Mouse (Mus musculus) kidney, adult 18-20 months (tissue): ENCODE results near the gene C1qtnf12.

Source experiments
- DNase-seq: peaks from one replicate; pipeline ENCODE4 v3.0.0; 2021

C1qtnf12 gene

DNA sequence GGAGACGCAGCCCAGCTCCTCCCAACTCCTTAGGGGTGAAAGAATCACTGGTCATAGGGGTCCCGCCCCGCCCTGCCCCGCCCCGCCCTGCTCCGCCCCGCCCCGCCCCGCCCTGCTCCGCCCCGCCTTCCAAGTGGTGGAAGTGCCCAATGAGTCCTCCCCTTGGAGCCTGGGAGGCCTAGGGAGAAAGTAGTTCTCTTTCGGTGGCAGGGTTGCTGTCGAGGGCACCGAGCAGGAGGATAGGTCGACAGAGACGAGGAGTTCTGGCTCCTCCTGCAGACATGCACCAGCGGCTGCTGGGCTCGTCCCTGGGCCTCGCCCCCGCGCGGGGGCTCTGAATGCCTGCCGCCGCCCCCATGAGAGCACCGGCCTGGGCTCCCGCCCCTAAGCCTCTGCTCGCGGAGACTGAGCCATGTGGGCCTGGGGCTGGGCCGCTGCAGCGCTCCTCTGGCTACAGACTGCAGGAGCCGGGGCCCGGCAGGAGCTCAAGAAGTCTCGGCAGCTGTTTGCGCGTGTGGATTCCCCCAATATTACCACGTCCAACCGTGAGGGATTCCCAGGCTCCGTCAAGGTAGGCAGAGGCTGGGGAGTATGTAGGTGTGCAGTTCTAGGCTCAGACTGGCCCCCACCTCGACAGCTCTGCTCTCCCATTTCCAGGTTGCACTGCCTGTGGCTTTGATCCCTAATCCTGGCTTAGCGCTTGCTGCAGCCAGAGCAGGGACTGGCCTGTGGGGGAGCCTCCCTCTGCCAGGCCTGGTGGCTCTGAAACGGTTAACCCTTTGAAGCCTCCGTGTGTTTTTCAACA is at the start of gene C1qtnf12:
C1qtnf12 (plus strand) TSS at position 152 of the 805 bp plus-strand sequence.
- DNase-seq, result peak; percentile 71

DNA sequence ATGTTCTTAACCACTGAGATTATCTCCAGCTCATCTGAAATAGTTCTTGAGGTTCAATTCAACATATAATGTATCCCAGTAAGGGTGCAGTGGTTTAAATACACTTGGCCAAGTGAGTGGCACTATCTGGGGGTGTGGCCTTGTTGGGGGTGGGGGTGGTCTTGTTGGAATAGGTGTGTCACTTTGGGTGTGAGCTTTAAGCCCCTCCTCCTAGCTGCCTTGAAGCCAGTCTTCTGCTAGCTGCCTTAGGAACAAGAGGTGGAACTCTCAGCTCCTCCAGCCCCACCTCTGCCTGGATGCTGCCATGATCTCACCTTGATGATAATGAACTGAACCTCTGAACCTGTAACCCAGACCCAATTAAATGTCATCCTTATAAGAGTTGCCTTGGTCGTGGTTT is 30.1 kb upstream of the C1qtnf12 start:
- no peak for DNase-seq

DNA sequence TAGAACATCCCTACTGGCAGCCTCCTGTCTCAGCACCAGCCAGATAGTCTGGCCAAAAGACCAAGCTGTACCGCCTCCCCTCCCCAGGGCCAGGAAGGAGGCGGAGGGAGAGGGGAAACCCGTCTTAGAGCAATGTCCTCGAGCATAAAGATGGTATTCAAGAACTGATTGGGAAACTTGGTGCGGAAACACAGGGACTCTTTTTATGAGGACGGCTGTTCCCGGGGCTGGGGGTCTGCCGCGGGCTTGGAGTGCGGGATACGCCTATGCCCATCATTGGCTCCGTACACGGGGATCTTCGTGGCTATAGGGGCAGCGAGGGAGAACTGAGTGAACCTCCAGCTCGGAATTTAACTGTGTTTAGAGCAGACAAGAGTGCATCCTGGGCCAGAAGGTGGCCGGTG is 19.1 kb upstream of the C1qtnf12 start:
- no peak for DNase-seq

DNA sequence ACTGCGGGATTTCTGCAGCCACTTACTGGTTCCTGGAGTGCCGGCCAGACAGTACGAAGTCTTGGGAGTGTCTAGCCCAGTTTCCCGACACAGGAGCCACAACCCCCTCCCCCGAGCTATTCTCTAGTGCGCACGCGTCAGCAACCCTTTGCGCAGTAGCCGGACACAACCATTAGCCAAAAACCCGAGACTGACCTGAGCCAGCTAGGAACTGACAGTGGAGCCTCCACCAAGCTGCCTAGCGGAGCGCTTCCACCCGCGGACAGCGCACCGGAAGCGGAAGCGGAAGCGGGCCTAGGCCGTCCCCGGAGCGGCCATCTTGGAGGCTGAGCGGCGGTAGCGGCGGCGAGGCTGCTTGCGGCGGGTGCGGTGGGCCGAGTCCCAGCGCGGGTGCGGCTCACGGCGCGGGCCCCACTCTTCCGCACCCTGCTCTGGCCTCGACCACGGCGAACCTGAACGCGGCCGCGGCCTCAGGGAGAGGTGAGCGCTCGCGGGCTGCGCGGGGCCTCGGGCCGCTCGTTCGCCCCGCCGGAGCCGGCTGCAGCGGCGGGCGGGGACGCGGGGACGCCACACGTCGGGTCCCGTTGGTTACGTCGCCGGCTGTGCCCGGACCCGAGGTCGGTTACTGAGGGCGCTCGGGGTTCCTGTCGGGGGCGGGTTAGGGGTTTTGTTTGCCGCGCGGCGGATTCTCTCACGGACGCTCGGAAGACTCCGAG is 18.4 kb upstream of the C1qtnf12 start, which contains the start of gene Ube2j2:
Ube2j2 (plus strand) TSS at position 298 of the 716 bp plus-strand sequence.
- peak; percentile 98 for DNase-seq

DNA sequence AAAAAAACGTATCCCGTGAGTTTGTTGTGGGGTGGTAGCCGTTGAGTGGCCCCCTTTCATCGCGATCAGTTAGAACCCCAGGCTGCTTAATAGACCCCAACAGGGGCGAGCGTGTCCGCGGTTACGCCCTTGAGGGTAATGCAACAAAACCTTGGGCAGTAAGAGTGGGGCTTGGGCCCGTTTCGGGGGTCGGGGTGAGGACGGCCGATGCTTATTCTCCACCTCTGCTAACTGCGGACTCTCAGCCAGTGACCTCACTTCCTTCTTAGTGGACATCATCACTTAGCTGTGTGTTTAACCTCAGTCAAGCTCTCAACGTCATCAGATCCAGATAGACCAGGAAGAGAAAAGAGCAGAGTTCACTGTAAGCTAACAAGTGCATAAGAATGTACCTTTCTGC is 17.8 kb upstream of the C1qtnf12 start:
- DNase-seq, result no peak

DNA sequence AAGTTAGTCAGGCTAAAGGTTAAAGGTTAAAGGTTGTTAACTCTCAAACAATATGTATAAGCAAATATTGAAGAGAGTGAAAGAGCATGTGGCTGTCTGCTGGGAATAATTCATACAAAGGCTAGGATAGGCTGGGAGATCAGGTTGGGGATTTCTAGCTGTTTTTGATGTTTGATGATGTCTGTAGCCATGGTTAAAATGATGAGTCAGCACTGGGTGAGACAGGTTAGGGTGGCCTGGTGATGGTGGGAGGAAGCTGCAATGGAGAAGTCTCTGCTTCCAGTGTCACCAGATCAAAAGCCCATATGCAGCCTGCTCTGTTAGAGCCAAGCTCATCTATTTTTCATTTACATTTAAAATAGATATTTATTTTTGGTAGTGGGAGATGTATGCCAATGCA is 15.0 kb upstream of the C1qtnf12 start:
- DNase-seq, result no peak

DNA sequence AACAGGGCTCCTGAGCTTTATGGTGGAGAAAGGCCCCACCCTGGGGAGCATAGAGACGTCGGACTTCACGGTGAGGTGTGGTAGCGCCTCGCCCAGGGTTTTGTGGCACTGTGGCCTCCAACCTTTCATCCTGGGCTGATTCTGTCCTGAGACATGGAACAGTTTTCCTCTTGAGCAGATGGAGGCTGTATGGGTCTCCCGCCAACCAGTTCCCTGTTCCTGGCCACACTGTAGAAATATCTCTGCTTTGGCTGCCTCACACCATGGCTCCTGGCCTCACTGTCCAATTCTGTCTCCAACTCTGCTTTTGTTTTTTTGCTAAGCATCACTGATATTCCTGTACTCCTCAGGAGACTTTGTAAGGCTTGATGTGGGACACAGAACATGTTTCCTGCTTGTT is 6.6 kb upstream of the C1qtnf12 start:
- no peak for DNase-seq

DNA sequence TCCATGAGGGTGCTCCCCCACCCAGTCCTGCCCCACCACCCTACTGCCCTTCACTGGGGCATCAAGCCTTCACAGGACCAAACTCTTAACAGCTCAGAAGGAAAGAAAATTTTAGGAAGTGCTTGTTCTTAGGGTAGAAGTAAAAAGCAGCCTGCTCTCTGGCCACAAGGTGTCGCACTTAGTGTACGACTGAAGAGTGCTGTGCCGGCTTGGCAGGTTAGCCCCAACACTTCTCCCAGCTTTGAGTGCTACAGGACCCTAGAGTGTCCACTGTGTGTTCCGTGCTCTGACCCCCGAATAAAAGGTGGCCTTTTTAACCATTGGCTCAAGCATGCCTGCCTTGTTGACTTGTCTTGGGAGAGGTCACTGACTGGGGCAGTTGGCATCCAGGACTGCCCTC is 2.8 kb upstream of the C1qtnf12 start:
- DNase-seq, result peak; percentile 76

DNA sequence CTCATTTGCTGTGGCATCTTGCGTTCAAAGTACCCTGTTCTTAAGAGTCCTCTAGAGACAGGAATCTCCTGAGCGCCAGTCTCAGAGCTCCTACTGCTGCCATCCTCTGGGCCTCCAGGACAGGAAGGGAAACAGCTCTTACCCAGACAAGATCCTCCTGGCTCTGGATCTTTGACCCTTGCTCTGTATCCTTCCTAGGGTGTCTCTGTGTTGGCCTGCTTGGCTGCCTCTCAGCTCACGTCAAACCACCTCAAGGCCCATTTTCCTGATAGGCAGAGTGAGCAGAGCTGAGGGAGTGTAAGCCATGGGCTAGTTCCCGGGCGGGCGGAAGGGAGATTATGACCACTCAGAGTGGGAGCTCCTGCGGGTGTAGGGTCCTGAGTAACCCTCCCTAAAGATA is 988 bp downstream of the C1qtnf12 start:
- peak; percentile 22 for DNase-seq

DNA sequence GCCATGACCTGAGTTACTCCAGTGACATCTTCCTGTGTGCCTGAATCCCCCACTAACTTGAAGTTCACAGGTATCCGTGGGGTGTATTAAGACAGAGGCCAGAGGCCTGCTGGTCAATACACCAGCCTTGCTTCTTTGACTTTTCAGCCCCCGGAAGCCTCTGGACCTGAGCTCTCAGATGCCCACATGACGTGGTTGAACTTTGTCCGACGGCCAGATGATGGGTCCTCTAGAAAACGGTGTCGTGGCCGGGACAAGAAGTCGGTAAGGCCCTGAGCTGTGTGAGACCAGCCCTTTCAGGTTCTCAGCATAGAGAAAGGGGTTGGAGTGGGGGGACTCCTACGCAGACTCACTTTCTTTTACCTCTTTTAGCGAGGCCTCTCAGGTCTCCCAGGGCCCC is 2.3 kb downstream of the C1qtnf12 start:
- DNase-seq, result peak; percentile 48

DNA sequence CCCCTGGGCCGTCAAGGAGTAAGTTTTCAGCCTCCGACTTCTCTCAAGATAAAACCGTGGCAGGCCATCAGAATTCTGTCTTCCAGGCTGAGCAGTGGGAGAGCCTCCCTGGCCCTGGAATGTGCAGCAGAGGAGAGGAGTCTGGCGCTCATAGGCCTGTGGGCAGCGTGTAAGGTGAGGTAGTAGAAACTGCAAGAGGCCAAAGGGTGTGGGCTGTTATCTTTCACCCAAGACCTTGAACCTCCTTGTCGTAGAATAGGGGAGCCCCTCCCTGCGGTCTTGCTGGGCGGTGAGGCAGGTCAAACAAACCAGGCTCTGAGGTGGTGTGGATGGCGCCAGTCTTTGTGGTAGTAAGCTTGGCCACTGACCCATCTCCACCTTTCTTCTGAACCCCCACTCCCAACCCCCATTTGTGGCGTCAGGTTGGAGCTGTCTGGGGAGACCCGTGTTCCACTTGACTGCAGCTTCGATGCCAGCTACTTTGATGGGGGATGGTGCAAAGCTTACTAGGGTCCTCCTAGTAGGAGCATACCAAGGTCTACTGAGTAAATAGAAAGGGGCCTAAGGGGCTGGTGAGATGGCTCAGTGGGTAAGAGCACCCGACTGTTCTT is 7.0 kb downstream of the C1qtnf12 start:
- DNase-seq, result no peak

DNA sequence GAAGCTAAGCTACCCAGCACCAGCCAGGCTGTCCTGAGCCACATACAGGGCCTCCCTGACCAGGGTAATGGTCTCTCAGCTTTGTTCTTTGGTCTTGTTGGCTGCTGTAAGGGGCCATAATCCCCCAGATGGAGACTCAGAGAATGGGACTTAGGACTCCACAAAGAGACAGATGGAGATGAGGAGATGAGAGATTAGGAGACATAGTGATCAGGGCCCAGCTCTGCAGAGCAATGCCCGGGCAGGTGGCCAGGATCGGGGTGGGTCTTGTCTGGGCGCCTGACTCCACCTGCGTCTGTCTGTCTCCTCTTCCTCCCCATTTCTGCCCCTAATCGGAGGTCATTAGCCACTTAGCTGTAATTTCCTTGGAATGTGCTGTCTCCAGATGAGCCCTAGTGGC is 8.2 kb downstream of the C1qtnf12 start:
- DNase-seq, result no peak

DNA sequence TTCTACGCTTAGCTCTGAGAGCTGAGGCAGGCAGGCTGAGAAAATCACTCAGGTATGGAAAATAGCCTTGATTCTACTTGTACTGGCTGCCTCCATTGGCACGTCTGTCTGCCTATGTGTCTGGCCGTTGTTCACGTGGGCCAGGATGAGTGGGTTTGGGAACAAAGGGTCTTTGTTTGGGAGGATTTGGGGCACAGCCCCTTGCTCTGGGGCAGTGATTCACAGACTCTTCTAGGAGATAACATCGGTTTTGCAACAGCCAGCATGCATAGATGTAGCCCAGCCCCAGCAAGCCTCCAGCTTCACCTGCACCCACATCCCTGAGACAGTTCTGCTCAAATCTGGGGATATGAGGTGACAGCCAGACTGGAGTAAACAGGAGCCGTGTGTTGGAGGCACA is 10.5 kb downstream of the C1qtnf12 start:
- no peak for DNase-seq

DNA sequence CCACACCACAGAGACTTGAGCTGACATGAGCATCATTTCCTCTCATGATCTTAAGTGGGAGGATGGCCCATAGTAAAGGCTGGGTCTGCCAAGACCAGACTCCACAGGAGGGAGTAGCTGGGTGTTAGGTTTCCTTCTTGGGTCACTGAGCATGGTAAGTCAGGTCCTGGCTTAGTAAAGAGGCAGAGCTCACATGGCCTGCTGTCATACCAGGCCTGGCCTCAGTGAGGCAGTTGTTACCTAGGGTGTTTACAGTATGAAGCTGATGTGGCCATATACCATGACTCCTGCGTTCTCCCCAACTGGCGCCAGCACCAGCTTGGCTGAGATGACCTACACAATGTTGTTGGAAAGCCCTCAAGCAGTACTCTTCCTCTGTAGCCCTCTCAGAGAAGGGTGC is 11.1 kb downstream of the C1qtnf12 start:
- DNase-seq, result no peak

DNA sequence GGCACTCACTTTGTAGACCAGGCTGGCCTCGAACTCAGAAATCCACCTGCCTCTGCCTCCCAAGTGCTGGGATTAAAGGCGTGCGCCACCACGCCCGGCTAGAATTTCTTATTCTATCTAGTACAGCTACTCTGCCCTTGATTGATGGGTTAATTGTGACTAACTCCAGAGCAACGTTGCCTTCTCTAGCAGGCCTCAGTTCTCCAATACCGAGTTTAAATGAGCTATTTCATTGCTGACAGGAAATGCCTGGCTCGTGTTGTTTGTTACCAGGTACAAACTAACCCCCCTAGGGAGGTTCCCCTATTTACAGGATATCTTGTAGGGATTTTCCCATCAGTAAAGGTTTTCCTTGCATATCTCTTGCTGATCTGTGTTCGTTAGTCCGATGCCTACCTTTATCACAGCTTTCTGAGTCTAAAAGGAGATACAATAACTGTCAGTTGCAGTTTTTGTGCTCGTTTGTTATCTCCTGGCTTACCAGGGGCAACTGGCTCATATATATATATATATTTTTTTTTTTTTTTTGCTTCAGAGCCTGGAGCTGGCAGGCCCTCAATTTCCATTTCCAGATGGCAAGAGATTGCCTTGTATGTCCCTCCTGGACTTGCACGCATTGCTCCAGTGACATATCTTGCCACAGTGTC is 19.4 kb downstream of the C1qtnf12 start:
- no peak for DNase-seq

DNA sequence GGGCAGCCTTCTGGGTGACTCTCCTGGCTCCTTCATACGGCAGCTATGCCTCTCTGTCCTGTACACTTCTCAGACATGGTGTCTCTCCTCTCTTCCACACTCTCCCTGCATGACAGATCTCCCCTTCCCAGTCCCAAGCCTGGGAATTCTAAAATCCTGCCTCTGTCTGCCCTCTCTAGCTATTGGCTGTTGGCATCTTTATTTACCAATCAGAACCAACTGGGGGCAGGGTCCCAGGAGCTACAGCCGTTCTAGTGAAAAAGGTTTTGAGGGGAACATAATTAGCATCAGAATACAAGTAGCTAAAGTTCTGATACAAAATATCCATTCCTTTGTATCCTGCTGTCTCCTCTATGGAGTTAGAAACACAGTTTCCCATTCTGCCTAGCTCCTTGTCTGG is 21.7 kb downstream of the C1qtnf12 start:
- DNase-seq, result no peak

DNA sequence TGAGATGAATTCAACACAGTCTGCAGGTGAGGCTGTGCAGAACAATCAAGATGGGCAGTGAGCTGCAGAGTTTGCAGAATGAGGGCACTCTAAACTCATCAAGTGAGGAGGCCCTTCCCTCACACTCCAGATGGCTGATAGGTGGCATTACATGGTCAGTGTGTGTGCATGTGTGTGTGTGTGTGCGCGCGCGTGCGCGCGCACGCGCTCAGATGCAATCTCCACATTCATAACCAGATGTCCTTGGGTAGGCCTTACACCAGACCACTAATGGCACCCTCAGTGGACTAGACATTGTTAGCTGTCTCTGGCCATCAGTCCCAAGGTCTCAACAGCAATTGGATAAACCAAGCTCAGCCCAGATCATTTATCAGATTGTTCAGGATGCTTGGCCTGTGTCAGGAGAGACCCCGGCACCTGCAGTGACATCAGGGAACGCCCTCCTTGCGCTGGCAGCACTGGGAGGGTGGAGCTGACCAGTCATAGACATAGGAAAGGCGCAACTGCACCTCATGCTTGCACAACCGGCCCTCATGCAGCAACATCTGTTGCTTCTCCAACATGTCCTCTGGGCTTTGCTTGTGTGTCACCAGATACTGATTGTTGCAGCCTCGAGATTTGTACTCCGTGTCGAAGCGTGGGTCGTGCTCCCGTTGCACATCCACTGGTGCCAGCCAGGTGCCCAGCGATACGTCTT is 29.2 kb downstream of the C1qtnf12 start:
- no peak for DNase-seq

DNA sequence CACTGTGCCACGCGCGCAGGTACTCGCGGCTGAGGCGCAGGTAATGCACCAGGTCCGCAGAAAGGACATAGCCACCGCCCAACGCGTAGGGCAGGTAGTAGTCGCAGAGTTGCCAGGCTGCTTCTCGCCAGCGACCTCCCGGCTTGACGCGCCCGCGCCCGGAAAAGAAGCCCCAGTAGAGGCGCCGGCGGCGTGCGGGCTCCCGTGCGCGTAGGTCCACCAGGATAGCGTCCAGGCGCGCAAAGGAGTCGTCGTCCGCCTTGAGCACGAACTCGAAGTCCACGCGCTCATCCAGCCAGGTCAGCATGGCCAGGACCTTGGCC is 29.8 kb downstream of the C1qtnf12 start:
- no peak for DNase-seq

DNA sequence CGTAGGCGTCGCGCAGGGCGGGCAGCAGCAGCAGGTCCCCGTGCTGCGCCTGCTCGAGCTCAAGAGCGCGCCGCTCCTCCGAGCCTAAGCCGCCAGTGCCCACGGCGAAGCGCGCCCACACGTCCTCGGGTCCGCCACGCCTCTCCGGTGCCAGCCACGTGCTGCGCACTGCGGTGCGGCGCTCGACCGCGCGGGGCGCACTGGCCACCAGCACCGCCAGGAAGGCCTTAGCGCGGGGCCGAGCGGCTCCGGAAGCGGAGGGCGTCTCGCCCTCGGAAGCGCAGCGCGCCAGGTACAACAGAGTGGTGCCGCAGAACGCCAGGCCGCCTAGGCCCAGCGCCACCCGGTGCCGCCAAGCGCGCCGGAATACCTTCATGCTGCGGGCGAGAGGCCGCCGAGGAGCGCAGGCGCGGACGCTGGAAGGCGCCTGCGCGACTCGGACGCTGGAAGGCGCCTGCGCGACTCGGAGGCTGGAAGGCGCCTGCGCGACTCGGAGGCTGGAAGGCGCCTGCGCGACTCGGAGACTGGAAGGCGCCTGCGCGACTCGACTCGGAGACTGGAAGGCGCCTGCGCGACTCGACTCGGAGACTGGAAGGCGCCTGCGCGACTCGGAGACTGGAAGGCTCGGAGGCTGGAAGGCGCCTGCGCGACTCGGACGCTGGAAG is 30.3 kb downstream of the C1qtnf12 start, which contains the start of the genes B3galt6 and Sdf4:
B3galt6 (minus strand) TSS at position 409 of the 665 bp plus-strand sequence.
Sdf4 (plus strand) TSS at position 632 of the 665 bp plus-strand sequence.
- peak; percentile 93 for DNase-seq

DNA sequence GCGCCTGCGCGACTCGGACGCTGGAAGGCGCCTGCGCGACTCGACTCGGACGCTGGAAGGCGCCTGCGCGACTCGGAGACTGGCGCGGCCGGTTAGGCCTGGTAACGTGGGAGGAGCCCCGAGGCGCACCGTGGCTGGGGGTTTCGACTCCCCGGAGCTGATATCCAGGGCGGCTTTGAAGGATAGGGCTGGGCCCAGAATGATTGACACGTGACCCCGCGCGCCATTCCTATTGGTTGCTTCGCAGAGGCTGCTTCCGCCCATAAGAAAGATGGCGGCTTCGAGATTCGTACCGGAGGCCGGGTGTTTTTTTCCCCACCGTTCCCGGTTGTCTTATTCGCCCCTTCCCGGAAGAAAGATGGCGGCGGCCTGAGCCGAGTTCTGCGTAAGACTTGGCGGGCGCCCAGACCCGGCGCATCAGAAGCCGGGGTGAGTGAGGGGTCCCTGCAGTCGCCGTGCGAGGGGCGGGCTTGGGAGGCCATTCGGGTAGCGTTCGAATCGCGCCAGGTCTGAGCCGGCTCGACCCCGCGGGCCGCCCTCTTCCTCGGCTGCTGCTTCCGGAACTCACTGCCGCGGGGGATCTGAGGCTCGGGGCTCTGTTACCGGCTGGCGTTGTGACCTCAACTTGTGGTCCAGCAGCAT is 30.9 kb downstream of the C1qtnf12 start:
- peak; percentile 100 for DNase-seq

DNA sequence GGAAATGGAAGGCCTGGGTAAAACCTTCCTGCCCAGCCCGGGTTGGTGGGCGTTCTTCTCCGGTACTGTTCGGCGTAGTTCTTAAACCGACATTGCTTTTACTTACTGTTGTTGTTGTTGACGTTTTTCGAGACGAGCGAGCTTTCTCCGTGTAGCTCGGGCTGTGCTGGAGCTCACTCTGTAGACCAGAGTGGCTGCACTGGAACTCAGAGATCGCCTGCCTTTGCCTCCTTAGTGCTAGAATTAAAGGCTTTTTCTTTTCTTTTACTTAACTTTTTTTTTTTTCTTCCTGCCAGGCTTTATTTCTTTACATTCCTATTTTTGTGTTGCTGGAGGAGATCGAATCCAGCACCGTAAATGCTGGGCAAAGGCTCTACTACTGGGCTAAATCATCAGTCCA is 31.5 kb downstream of the C1qtnf12 start:
- no peak for DNase-seq

DNA sequence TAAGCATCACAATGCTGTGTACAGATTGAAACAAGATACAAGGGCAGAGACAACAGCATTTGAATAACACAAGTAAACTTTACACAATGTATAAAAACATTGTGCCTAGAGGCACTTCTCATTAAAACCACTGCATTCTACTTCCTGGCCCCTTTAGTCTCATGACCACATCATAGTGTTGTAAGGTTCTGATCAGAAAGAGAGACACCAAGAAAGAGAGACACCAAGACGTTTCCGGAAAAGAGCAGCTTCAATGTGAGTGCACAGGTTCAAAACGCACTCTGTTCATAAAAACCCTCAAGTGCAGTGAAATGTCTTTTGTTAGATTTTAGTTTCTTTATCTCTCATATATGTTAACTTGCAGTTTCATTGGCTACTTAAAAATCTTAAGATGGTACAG is 42.0 kb downstream of the C1qtnf12 start:
- DNase-seq, result no peak
